ENCODE assay signal across 8 mouse cellular contexts in the genomic region with DNA sequence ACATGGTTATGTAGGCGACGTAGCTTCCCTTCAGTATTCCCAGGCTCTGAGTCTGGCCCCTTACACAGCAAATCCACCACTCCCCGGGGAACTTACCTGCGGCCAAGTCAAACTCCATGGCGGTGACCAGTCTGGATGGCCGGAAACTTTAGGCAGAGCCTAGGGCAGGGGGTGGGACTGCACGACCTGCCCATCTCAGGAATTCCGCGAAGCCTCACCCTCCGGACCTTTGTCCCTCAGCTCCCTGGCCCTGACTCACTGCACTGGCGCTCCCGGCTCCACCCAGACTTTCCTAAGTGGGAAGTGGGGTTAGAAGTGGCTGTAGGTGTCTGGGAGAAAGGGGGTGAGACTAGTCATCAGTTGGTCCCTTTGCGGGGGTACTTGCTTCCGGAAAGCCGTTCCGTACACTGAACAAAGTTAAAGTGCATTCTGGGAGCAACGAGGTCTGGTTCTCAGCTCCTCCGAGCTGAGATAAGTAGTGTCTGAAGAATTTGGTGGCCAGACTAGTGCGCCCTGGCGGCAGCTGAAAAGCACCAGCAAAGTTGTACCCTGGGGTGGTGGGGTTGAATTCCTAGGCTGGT. TPM values are rescaled to one million over a fixed set of nuclear protein-coding genes. Genes with fewer than 3 reads are reported as not detected.
DNase-seq lines count a peak whose midpoint lies in the region; ATAC-seq and TF ChIP-seq lines count a peak whose summit lies in the region.

A gene (minus strand): TSS at position 206 of the 581 bp plus-strand sequence.

- H3K9ac ChIP-seq in heart, embryonic 13.5 days: peak within 1 kb of the TSS; percentile 75
- peak within 1 kb of the TSS; percentile 37 for H3K9ac ChIP-seq in kidney, embryonic 16.5 days (replicated peaks; ENCODE audit: low read length)
- peak within 1 kb of the TSS; percentile 37; the same call in 1 of the 2 replicates for H3K9ac ChIP-seq in stomach, embryonic 15.5 days

- peak within 1 kb of the TSS; percentile 19 for H3K4me3 ChIP-seq in bone marrow, adult 2 months (replicated peaks; ENCODE audit: control insufficient read depth, low read depth, low read length)
- peak within 1 kb of the TSS; percentile 51 for H3K4me3 ChIP-seq in heart, embryonic 13.5 days
- peak within 1 kb of the TSS; percentile 37 for H3K4me3 ChIP-seq in kidney, embryonic 16.5 days (ENCODE audit: low read length)
- peak within 1 kb of the TSS; percentile 39 for H3K4me3 ChIP-seq in stomach, embryonic 15.5 days (replicated peaks)

- no peaks in the 10 kb centered on the region for H3K9me3 ChIP-seq in heart, embryonic 13.5 days
- no peaks in the 10 kb centered on the region for H3K9me3 ChIP-seq in kidney, embryonic 16.5 days (ENCODE audit: low read length)
- no peaks in the 10 kb centered on the region for H3K9me3 ChIP-seq in stomach, embryonic 15.5 days

- peak; percentile 38; the same call in 1 of the 2 replicates for ATAC-seq in heart, embryonic 13.5 days (ENCODE audit: extremely low read depth, insufficient number of reproducible peaks, low FRiP score, low TSS enrichment)
- peak; percentile 83 for ATAC-seq in kidney, embryonic 16.5 days (ENCODE audit: low FRiP score, low TSS enrichment)
- peak; percentile 73 for ATAC-seq in stomach, embryonic 15.5 days (ENCODE audit: insufficient read depth, low FRiP score, low read depth)
- ATAC-seq in erythroid progenitor cell, adult 5-6 weeks (replicated peaks; ENCODE audit: low FRiP score, poor library complexity, severe bottlenecking): no peak

- H3K27me3 ChIP-seq in heart, embryonic 13.5 days (replicated peaks): no peaks in the 10 kb centered on the region
- H3K27me3 ChIP-seq in kidney, embryonic 16.5 days (ENCODE audit: insufficient read depth, low read length): no peaks in the 10 kb centered on the region
- H3K27me3 ChIP-seq in stomach, embryonic 15.5 days (replicated peaks): no peaks in the 10 kb centered on the region; the same call in 1 of the 2 replicates

- DNase-seq in CD4-positive helper T cell, adult 2 months (ENCODE audit: low read depth, low spot score): peak; percentile 22
- peak; percentile 46 for DNase-seq in lung, postnatal 14 days
- DNase-seq in left cerebral cortex, adult 18-20 months (ENCODE audit: low spot score in 2 of 2): no peak

- 38% methylated on average over 20 of the region's 20 CpGs for WGBS in bone marrow, adult 2 months
- 4% methylated on average over 20 of the region's 20 CpGs for whole genome bisulfite sequencing in heart, embryonic 13.5 days
- 11% methylated on average over 20 of the region's 20 CpGs for WGBS in kidney, embryonic 16.5 days
- 29% methylated on average over 20 of the region's 20 CpGs for WGBS in stomach, embryonic 15.5 days

- H3K36me3 ChIP-seq in heart, embryonic 13.5 days: peaks cover 33% of the 10 kb centered on the region
- peaks cover 18% of the 10 kb centered on the region for H3K36me3 ChIP-seq in kidney, embryonic 16.5 days (ENCODE audit: insufficient read depth, low read length)
- H3K36me3 ChIP-seq in stomach, embryonic 15.5 days: peaks cover 13% of the 10 kb centered on the region; the same call in 1 of the 2 replicates

- TF ChIP-seq POLR2A in bone marrow, adult 2 months (IDR thresholded peaks at IDR 0.05; ENCODE audit: borderline replicate concordance, control insufficient read depth, low read depth, low read length): no peak

- H3K4me2 ChIP-seq in heart, embryonic 13.5 days: peak within 1 kb of the TSS; percentile 81
- peak within 1 kb of the TSS; percentile 55 for H3K4me2 ChIP-seq in kidney, embryonic 16.5 days (replicated peaks; ENCODE audit: low read depth, low read length)
- H3K4me2 ChIP-seq in stomach, embryonic 15.5 days: peak within 1 kb of the TSS; percentile 55

- no peak for TF ChIP-seq CTCF in bone marrow, adult 2 months (IDR thresholded peaks at IDR 0.05; ENCODE audit: control insufficient read depth, insufficient read depth, low read length)

- no peaks in the 10 kb centered on the region for H3K4me1 ChIP-seq in bone marrow, adult 2 months (ENCODE audit: control insufficient read depth, insufficient read depth, low read length)
- peaks cover 39% of the 10 kb centered on the region for H3K4me1 ChIP-seq in heart, embryonic 13.5 days
- peaks cover 20% of the 10 kb centered on the region for H3K4me1 ChIP-seq in kidney, embryonic 16.5 days (ENCODE audit: insufficient read depth, low read length)
- H3K4me1 ChIP-seq in stomach, embryonic 15.5 days: peaks cover 29% of the 10 kb centered on the region

- H3K27ac ChIP-seq in bone marrow, adult 2 months (ENCODE audit: control insufficient read depth, insufficient read depth, low read depth, low read length, poor library complexity): no peak within 1 kb of the TSS; the same call in 1 of the 2 replicates
- H3K27ac ChIP-seq in heart, embryonic 13.5 days (replicated peaks): peak within 1 kb of the TSS; percentile 24; the same call in 1 of the 2 replicates
- peak within 1 kb of the TSS; percentile 35; the same call in 1 of the 2 replicates for H3K27ac ChIP-seq in kidney, embryonic 16.5 days (ENCODE audit: low read length)
- H3K27ac ChIP-seq in stomach, embryonic 15.5 days: peak within 1 kb of the TSS; percentile 81

RNA-seq across cellular contexts. Expression of the gene that starts here (rescaled TPM):
- polyA plus RNA-seq in bone marrow, adult 2 months (2011; ENCODE audit: insufficient read depth, insufficient read length, low replicate concordance, missing spikeins): 15.6 and 18.7 TPM in 2 replicates
- 5.7 and 7.3 TPM in 2 replicates for polyA plus RNA-seq in heart, embryonic 13.5 days (2015; fragmentation: Nextera tagmentation; extraction: Ambion mirVana)
- polyA plus RNA-seq in kidney, embryonic 16.5 days (2015; fragmentation: Nextera tagmentation; extraction: Ambion mirVana): 7.5 and 8.5 TPM in 2 replicates
- polyA plus RNA-seq in stomach, embryonic 15.5 days (2015; fragmentation: Nextera tagmentation; extraction: Ambion mirVana): 67.4 and 70.6 TPM in 2 replicates
- not detected in 2 replicates for total RNA-seq in erythroid progenitor cell, adult 5-6 weeks (2015; ENCODE audit: low replicate concordance)
- not detected in 2 replicates for total RNA-seq in erythroid progenitor cell, adult 5-6 weeks (2017; ENCODE audit: low replicate concordance)
- under 1 TPM; 0.65 to 0.98 TPM for total RNA-seq in left cerebral cortex, adult 18-20 months (2021)

Comparison
In these comparisons a context has a peak if more than half of its experiments do, and no peak if none do; other contexts are left out.
1. DNase-seq: peak in CD4-positive helper T cell, adult 2 months (single experiment) and lung, postnatal 14 days (single experiment); none in left cerebral cortex, adult 18-20 months (0 of 2).
2. Peak in every context shown above with its lines, with median percentiles within 50 percentile points of each other: H3K4me3 ChIP-seq, H3K4me2 ChIP-seq and H3K9ac ChIP-seq.